Mouse (Mus musculus) brain, embryonic 14.5 days (tissue): ENCODE measurements at regions not wholly inside any gene's neighbourhood (a gene's known extent, or its start where the extent isn't known, plus 50 kb on each side); places are given as distances from the start of the nearest gene placed in this dataset.

ENCODE experiments used
- DNase-seq: peaks from one replicate; pipeline ENCODE4 v3.0.0-alpha.2; 2011; ENCODE audit warnings: low read depth
- CTCF ChIP-seq: fragments of 200-500 bp; IDR thresholded peaks from 2 replicates; pipeline ENCODE4 v1.5.1; 2012; ENCODE audit warnings: inconsistent platforms, mild to moderate bottlenecking, moderate library complexity, borderline replicate concordance; ENCODE audit not compliant: insufficient read depth, insufficient read length; ENCODE audit errors: extremely low read depth
- POLR2A ChIP-seq: fragments of 200-500 bp; IDR thresholded peaks from 2 replicates; pipeline ENCODE4 v1.6.1; 2012; ENCODE audit warnings: mild to moderate bottlenecking, inconsistent platforms, borderline replicate concordance; ENCODE audit not compliant: poor library complexity, insufficient read depth, insufficient read length, severe bottlenecking; ENCODE audit errors: extremely low read depth

- TF ChIP-seq POLR2A, result no peak
- no peak for TF ChIP-seq CTCF
- peak; percentile 82 for DNase-seq
Measured at GRCm38 (mm10) chr14:104644626-104645025, 122.2 kb upstream of the Rnf219 start.

DNA sequence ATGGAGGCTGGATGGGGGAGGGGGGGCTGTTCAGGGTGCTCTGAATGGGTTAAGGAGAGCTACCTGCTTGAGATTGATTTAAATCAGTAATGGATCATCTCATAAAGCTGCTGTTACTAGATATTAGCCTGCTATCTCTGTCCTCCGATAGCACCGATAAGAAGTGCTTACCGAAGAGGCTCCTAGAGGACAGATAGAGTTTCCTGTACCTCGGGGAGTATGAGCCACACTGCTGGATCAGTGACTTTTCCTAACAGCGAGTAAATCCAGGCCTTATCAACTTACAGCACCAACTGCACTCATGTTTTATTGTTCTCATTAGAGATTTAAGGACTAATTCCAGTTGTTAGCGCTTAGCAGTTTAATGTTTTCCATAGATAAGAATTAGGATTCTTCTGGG, 120.3 kb upstream of the Rnf219 start:
- DNase-seq, result peak; percentile 40
- no peak for TF ChIP-seq CTCF
- no peak for TF ChIP-seq POLR2A

- peak; percentile 59 for DNase-seq
Measured at GRCm38 (mm10) chr14:104639300-104639699, 116.9 kb upstream of the Rnf219 start.

DNA sequence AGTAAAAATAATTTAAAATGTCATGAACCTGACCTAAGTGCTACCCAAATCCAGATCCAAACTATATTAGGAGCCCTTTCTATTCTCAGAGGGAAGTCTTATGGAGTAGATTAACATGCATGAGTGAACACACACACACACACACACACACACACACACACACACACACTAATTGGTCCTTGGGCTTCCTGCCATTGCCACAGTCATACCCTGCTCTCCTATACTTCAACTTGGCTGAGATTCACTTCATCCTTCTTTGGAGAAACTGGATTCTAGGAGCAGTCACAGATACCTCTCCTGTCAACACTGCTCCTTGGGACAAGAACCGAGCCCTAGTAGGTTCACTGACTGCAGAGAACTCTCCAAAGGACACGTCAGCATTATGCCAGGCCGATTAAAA, 89.0 kb upstream of the Rnf219 start:
- peak; percentile 72 for DNase-seq

More at GRCm38 (mm10) chr14:104639300-104639699, 116.9 kb upstream of the Rnf219 start:
- TF ChIP-seq POLR2A (no peak), CTCF (no peak)

GRCm38 (mm10) chr14:104610378-104610777, 87.9 kb upstream of the Rnf219 start:
- TF ChIP-seq CTCF (peak; percentile 29; the same call in 1 of the 2 replicates), POLR2A (no peak)
- DNase-seq, result peak; percentile 27

More for the DNA sequence above, 89.0 kb upstream of the Rnf219 start:
- TF ChIP-seq POLR2A (no peak), CTCF (no peak)

- TF ChIP-seq POLR2A (no peak), CTCF (no peak)
- DNase-seq, result no peak
Measured at GRCm38 (mm10) chr14:104594851-104595250, 72.4 kb upstream of the Rnf219 start.
